Mouse (Mus musculus) inflammation-experienced regulatory T-cells, adult 6 months (primary cell): Measurements from ENCODE around the gene Lmtk3. TPM values are rescaled to one million over a fixed set of nuclear protein-coding genes. Genes with fewer than 3 reads are reported as not detected.

Source experiments
- ATAC-seq: one replicate; pipeline ENCODE4 v1.8.0; 2017
- polyA plus RNA-seq, 3 experiments: library from polyadenylated mRNA; unstranded; fragments of 100-300 nt; shearing (Covaris generic); gene quantifications; one replicate each; pipeline ENCODE4 v1.2.1; 2017

Lmtk3 gene
- polyA plus RNA-seq, 3 experiments from 2014 or later = 0.58 TPM; not detected in 2

- ATAC-seq = no peak
Observed at GRCm38 (mm10) chr7:45784524-45785372, 1.2 kb downstream of the Lmtk3 start, which contains the start of gene Sult2b1. Gene Sult2b1, minus strand, starts transcription at chr7:45784669.

GRCm38 (mm10) chr7:45785388-45786135, 2.0 kb downstream of the Lmtk3 start:
- ATAC-seq = no peak

GRCm38 (mm10) chr7:45786136-45786578, 2.6 kb downstream of the Lmtk3 start:
- peak; percentile 42 for ATAC-seq

GRCm38 (mm10) chr7:45786661-45787413, 3.3 kb downstream of the Lmtk3 start:
- no peak for ATAC-seq

DNA sequence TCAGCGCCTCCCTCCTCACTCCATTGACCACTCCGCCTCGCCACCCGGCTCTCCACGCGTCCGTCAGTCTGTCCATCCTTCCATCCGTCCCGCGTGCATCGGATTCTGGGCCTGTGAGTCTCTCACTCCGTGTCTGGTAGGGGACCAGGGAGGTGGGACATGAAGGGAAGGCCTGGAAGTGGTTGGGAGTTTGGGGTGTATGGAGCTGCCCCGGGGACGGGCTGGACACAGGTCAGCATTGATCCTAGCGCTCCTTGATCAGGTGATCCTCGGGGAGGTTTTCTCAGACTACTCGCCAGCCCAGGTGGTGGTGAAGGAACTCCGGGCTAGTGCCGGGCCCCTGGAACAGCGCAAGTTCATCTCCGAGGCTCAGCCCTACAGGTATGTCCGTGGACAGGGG, 4.1 kb downstream of the Lmtk3 start:
- ATAC-seq = no peak

DNA sequence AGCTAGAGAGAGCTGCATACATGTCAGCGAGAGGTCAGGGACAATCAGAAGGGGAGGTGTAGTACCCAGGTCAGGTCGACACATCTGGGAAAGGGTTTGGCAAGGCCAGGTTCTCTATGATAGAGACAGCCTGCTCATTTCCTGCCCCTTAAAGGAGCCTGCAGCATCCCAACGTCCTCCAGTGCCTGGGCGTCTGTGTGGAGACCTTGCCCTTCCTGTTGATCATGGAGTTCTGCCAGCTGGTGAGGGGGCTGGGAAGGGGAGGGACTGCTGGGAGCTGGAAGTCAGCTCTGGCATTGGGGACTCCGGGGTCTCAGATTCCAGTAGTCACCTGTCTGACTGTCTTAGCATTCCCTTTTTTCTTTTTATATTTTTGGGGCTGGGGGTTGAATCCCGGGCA, 7.2 kb downstream of the Lmtk3 start:
- ATAC-seq = no peak

DNA sequence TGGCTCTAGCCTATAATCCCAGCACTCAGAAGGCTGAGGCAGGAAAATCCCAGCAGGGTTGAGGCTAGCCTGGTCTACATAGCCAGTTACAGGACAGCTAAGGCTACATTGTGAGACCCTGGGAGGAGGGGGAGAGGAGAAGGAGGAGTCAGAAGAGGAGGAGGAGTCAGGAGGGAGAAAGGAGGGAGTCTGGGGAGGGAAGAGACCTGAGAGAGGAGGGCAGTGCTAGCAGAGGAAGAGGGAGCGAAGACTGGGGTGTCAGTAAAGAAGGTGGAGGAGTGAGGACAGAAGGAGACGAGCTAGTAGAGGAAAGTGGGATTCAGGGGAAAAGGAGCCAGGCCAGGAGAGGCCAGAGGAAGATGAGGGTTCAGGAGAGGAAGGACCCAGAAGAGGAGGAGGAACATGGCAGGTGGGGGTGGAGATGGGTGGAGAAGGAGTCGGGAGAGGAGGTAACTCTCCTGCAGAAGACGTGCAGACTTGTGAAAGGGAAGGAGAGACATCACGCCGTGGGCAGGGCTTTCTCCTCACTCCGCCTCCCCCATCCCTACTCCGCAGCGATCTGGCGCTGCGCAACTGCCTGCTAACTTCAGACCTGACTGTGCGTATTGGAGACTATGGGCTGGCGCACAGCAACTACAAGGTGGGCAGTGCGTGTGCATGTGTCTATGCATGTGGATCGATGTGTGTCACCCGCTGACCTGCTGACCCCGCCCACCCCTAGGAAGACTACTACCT, 8.4 kb downstream of the Lmtk3 start:
- ATAC-seq = no peak

- no peak for ATAC-seq
Observed at GRCm38 (mm10) chr7:45793240-45793639, 9.7 kb downstream of the Lmtk3 start.

- no peak for ATAC-seq
Observed at GRCm38 (mm10) chr7:45793969-45794585, 10.5 kb downstream of the Lmtk3 start.

GRCm38 (mm10) chr7:45794971-45795370, 11.4 kb downstream of the Lmtk3 start:
- ATAC-seq = no peak

GRCm38 (mm10) chr7:45796950-45797349, 13.4 kb downstream of the Lmtk3 start:
- ATAC-seq = no peak

DNA sequence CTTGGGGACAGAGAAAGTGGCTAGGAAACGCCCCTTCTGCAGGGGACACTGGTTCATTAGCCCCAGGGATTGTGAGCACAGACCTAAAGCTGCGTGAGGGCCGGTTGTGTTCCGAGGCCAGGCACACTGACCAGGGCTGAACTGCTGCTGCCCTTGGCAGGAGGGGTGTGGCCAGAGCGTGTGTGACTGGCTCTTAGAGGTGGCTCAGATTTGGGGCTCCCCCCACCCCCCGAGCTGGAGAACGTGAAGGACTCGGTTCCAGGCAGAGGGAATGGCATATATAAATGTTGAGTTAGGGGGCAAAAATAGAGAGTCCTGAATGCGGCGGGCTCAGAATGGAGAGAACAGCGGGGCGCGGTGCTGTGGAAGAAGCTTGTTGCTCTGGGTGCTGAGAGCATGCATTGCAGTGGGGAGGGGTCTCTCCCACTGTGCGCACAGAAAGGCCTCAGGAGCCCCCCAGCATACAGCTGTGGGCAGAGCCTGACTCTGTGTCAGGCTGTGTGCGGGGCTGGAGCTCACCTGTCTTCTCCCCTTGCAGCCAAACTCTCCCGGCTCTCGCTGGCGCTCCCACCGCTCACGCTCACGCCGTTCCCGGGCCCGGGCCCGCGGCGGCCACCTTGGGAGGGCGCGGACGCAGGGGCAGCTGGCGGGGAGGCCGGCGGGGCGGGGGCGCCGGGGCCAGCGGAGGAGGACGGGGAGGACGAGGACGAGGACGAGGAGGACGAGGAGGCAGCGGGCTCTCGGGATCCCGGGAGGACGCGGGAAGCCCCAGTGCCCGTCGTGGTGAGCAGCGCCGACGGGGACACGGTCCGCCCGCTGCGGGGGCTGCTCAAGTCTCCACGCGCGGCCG, 14.3 kb downstream of the Lmtk3 start:
- ATAC-seq = no peak

GRCm38 (mm10) chr7:45798511-45798836, 14.9 kb downstream of the Lmtk3 start:
- ATAC-seq = peak; percentile 19

GRCm38 (mm10) chr7:45798931-45799330, 15.4 kb downstream of the Lmtk3 start:
- ATAC-seq = peak; percentile 60

- ATAC-seq = no peak
Observed at GRCm38 (mm10) chr7:45800001-45800400, 16.5 kb downstream of the Lmtk3 start.

GRCm38 (mm10) chr7:45800546-45801204, 17.1 kb downstream of the Lmtk3 start:
- ATAC-seq = peak; percentile 46

GRCm38 (mm10) chr7:45801348-45801747, 17.8 kb downstream of the Lmtk3 start:
- ATAC-seq = peak; percentile 71

DNA sequence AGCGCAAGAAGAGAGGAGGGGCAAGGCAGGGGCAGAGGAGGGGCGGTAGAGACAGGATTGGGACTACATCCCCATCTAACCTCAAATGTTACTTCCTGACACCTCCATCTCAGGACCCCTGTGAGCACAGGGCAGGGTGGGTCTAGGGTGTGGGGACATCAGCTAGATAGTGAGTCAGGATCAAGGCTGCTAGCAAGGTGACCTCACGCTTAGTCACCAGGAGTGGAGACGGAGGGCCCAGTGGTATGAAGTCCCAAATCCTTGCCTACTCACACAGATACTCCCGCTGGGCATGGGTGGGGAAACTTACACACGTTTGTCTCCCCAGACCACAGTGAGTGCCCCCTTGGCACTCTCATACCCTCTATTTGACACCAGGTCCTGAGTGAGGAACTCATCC, 19.0 kb downstream of the Lmtk3 start:
- ATAC-seq = no peak

- no peak for ATAC-seq
Observed at GRCm38 (mm10) chr7:45805941-45806340, 22.4 kb downstream of the Lmtk3 start.

DNA sequence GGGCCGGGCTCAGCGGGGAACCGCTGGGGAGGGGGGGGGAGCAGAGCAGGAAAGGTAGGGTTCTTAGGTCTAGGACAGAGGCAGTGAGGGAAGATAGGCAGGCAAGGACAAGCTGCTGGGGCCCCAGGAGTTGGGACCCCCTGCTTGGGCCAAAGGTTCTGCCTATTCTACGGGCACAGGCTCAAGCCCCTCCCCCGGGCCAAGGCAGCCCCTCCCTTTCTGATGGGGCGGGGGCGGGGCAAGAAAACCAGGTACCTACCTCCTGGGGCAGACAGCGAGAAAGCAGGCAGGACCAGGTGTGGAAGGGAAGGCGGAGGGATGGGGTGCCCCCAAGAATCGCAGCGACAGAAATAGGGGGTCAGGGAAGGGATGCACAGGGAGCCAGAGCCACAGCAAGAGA, 24.9 kb downstream of the Lmtk3 start:
- no peak for ATAC-seq
